Mouse (Mus musculus): ENCODE measurements around the gene Pwp2. TPM values are rescaled to one million over a fixed set of nuclear protein-coding genes. Genes with fewer than 3 reads are reported as not detected.

The Pwp2 gene
- total and polyA plus RNA-seq, 3 experiments = 49.6 to 91.5 (median 62.4) TPM

- TF ChIP-seq ZKSCAN1 (IDR thresholded peaks at IDR 0.05; ENCODE audit: low read depth, low read length) = peak; percentile 96
- peak; percentile 54; the same call in 1 of the 2 replicates for TF ChIP-seq ELF1 (IDR thresholded peaks at IDR 0.05; ENCODE audit: low read depth, low read length)
- TF ChIP-seq ZNF384 (IDR thresholded peaks at IDR 0.05; ENCODE audit: low read depth, low read length) = peak; percentile 69
- no peak for TF ChIP-seq E2F4 (IDR thresholded peaks at IDR 0.05; ENCODE audit: borderline replicate concordance, low read depth, low read length)
- TF ChIP-seq POLR2AphosphoS5 (IDR thresholded peaks at IDR 0.05; ENCODE audit: borderline replicate concordance, low read depth, low read length) = no peak
- DNase-seq (ENCODE audit: low read depth, low spot score) = peak; percentile 49
- no peaks in the 10 kb centered on the region for H3K79me2 ChIP-seq (ENCODE audit: control insufficient read depth, insufficient read depth, low read length, poor library complexity)
- H3K4me3 ChIP-seq (ENCODE audit: control insufficient read depth in 1 of 2, insufficient read depth in 1 of 2, low read depth in 2 of 2, low read length in 2 of 2) = no peak overlapping the region
- no peaks in the 10 kb centered on the region for H3K9me3 ChIP-seq (replicated peaks; ENCODE audit: insufficient read depth, low read length)
- peak overlapping the region; percentile 11; the same call in 1 of the 2 replicates for H3K9ac ChIP-seq (ENCODE audit: control insufficient read depth, low read depth, low read length, poor library complexity, severe bottlenecking)
- H3K4me1 ChIP-seq (ENCODE audit: control insufficient read depth in 1 of 2, insufficient read depth in 2 of 2, low read length in 2 of 2) = peaks cover 0 to 11% of the 10 kb centered on the region in 2 experiments; a peak in 2 of 4 replicates
- peaks cover 3 to 6% of the 10 kb centered on the region in 2 experiments; a peak in 3 of 4 replicates for H3K27me3 ChIP-seq (ENCODE audit: control insufficient read depth in 1 of 2, insufficient read depth in 2 of 2, low read length in 2 of 2)
- no peak overlapping the region for H3K27ac ChIP-seq (ENCODE audit: control insufficient read depth, low read depth, low read length)
- H3K36me3 ChIP-seq (ENCODE audit: control insufficient read depth in 1 of 2, insufficient read depth in 2 of 2, low read length in 2 of 2) = no peaks in the 10 kb centered on the region
Observed at GRCm38 (mm10) chr10:78148834-78149766, 35.8 kb downstream of the Pwp2 start.

- Histone ChIP-seq H3K9me3 (replicated peaks; ENCODE audit: insufficient read depth, low read length) (no peaks in the 10 kb centered on the region), H3K36me3 (ENCODE audit: control insufficient read depth in 1 of 2, insufficient read depth in 2 of 2, low read length in 2 of 2) (no peaks in the 10 kb centered on the region), H3K4me1 (ENCODE audit: control insufficient read depth in 1 of 2, insufficient read depth in 2 of 2, low read length in 2 of 2) (peaks cover 0 to 11% of the 10 kb centered on the region in 2 experiments; a peak in 2 of 4 replicates), H3K9ac (ENCODE audit: control insufficient read depth, low read depth, low read length, poor library complexity, severe bottlenecking) (no peak overlapping the region), H3K27me3 (ENCODE audit: control insufficient read depth in 1 of 2, insufficient read depth in 2 of 2, low read length in 2 of 2) (peaks cover 7 to 8% of the 10 kb centered on the region in 2 experiments; a peak in 3 of 4 replicates), H3K4me3 (ENCODE audit: control insufficient read depth in 1 of 2, insufficient read depth in 1 of 2, low read depth in 2 of 2, low read length in 2 of 2) (no peak overlapping the region), H3K27ac (ENCODE audit: control insufficient read depth, low read depth, low read length) (no peak overlapping the region), H3K79me2 (ENCODE audit: control insufficient read depth, insufficient read depth, low read length, poor library complexity) (no peaks in the 10 kb centered on the region)
- peak; percentile 31 for DNase-seq (ENCODE audit: low read depth, low spot score)
- TF ChIP-seq UBTF (IDR thresholded peaks at IDR 0.05; ENCODE audit: borderline replicate concordance, insufficient read depth, low read depth, low read length) (no peak), SMC3 (IDR thresholded peaks at IDR 0.05; ENCODE audit: low read depth, low read length) (no peak), JUND (IDR thresholded peaks at IDR 0.05; ENCODE audit: low read depth, low read length) (peak; percentile 97), MAX (IDR thresholded peaks at IDR 0.05; ENCODE audit: low read length) (0 out of 2 replicates have a peak, but pooled peaks have one; percentile 36), RAD21 (IDR thresholded peaks at IDR 0.05; ENCODE audit: low read depth, low read length) (no peak), ELF1 (IDR thresholded peaks at IDR 0.05; ENCODE audit: low read depth, low read length) (no peak), TBP (IDR thresholded peaks at IDR 0.05; ENCODE audit: low read depth, low read length) (no peak), KAT2A (conservative IDR thresholded peaks at IDR 0.05; ENCODE audit: low read depth, low read length) (no peak), ZNF384 (IDR thresholded peaks at IDR 0.05; ENCODE audit: low read depth, low read length) (peak; percentile 44; the same call in 1 of the 2 replicates), GATA1 (IDR thresholded peaks at IDR 0.05; ENCODE audit: low read depth, low read length) (peak; percentile 11; the same call in 1 of the 2 replicates), MYB (IDR thresholded peaks at IDR 0.05; ENCODE audit: low read depth, low read length) (no peak), RCOR1 (IDR thresholded peaks at IDR 0.05; ENCODE audit: low read depth, low read length) (no peak), MYC (IDR thresholded peaks at IDR 0.05; ENCODE audit: low read depth, low read length) (peak; percentile 74; the same call in 1 of the 2 replicates), BHLHE40 (IDR thresholded peaks at IDR 0.05; ENCODE audit: borderline replicate concordance, low read depth, low read length) (no peak)
Observed at GRCm38 (mm10) chr10:78147908-78148441, 37.0 kb downstream of the Pwp2 start.

Data from MEL (cell line).